Mouse (Mus musculus): ENCODE results near the gene Traf7.

DNA sequence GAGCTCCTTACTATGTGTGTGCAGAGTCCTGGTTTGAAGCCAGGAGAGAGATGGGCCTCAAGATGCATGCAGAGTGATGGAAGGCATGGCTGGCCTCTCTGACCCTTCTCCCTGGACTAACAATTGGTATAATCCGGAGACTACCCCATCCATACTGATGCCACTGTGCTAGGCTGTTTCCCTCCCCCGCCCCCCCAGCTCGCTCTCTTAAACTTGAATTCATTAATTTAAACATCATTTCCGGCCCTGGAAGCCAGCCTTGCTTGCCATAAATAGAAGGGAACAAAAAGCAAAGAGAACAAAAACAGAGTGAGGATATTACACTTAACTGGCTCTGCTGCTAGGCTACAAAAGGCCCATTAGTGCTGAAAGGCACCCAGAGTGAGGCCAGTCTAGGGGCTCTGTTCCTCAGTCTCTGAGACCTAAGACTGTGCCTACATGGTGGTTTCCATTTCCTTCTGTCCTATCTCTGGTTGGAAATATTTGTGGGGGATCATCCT, 30.9 kb upstream of the Traf7 start:
- TF ChIP-seq CTCF (IDR thresholded peaks at IDR 0.05; ENCODE audit: borderline replicate concordance, insufficient read depth, low read length): no peak
- TF ChIP-seq POLR2A (IDR thresholded peaks at IDR 0.05; ENCODE audit: low read depth, low read length): no peak

All from embryonic fibroblast, embryonic 13.5 days (primary cell).